Mouse (Mus musculus) liver, embryonic 14.5 days (tissue): ENCODE data around the gene Ormdl3.

Experiments
- CTCF ChIP-seq: IDR thresholded peaks from 2 replicates; pipeline ENCODE4 v1.5.1; 2016; ENCODE audit warnings: antibody characterized with exemption, low read depth, control low read depth
- EP300 ChIP-seq: IDR thresholded peaks from 2 replicates; pipeline ENCODE4 v1.6.1; 2016; ENCODE audit warnings: antibody characterized with exemption, low read depth

DNA sequence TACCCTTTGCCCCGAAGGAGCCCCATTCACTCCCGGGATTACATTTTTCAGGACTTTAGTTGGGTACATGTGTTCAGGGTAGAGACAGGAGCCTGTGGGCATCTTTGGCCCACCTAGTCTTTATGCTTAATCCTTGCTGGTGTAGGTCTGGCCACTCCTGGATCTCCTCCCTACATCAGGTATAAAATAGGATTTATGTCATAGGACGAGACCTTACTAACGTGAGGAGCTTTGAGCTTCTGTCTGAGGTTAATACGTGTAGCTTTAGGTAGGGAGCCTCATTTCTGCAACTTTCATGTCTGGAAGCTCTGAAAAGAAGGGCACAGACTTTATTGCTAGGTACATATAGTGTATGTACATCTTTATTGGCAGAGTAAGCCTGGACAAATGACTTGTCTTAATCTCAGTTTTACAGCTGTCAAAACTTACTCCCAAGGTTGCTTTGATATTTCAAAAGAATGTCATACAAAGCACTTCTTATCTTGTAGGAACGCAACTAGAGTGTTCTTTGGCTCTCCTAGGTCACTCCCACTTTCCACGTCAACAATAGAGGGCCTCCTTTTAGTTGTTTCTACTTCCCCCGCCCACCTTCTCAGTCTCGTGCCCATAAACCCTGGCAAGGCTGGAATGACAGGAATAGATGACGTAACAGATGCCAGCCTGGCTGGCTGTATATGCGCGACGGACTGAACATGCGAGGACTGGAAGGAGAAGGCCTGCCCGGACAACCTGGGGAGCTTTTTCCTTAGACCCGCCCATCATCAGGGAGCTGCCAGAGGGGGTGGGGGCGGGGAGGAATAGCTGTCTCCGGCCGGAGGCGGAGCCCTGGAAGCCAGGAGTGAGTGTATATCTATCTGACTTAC, 747 bp upstream of the Ormdl3 start:
- TF ChIP-seq CTCF (no peak), EP300 (peak; percentile 34; the same call in 1 of the 2 replicates)
